Mouse (Mus musculus) limb, embryonic 14.5 days (tissue): ENCODE data around the gene Padi2. TPM values are rescaled to one million over a fixed set of nuclear protein-coding genes. Genes with fewer than 3 reads are reported as not detected.
A peak's percentile ranks its signal among the peaks of the same experiment; 100 is the strongest.

Source experiments
- ATAC-seq: fragments of 200-750 bp; cut with Nextera tagmentation; 2 replicates; pipeline ENCODE4 v1.8.0; 2017; ENCODE audit warnings: low read depth, moderate number of reproducible peaks, moderate TSS enrichment; ENCODE audit not compliant: low FRiP score
- DNase-seq: peaks from one replicate; pipeline ENCODE4 v3.0.0-alpha.2; 2015; ENCODE audit warnings: low spot score
- H3K27ac ChIP-seq: fragments of 300-500 bp; sonication (generic); replicated peaks from 2 replicates; pipeline ENCODE4 v1.5.1; 2014; ENCODE audit warnings: low read depth, mild to moderate bottlenecking, low read length, moderate library complexity, mixed read lengths
- H3K27me3 ChIP-seq: fragments of 300-500 bp; sonication (generic); 2 replicates; pipeline ENCODE4 v1.6.1; 2014; ENCODE audit warnings: low read length, mixed read lengths; ENCODE audit not compliant: control insufficient read depth, insufficient read depth
- H3K36me3 ChIP-seq: fragments of 300-500 bp; sonication (generic); 2 replicates; pipeline ENCODE4 v1.6.1; 2014; ENCODE audit warnings: mild to moderate bottlenecking, low read length, moderate library complexity, mixed read lengths; ENCODE audit not compliant: control insufficient read depth, insufficient read depth
- H3K4me1 ChIP-seq: fragments of 300-500 bp; sonication (generic); 2 replicates; pipeline ENCODE4 v1.6.1; 2014; ENCODE audit warnings: antibody characterized with exemption, low read length, mixed read lengths; ENCODE audit not compliant: control insufficient read depth, insufficient read depth
- H3K4me2 ChIP-seq: fragments of 300-500 bp; sonication (generic); replicated peaks from 2 replicates; pipeline ENCODE4 v1.6.1; 2014; ENCODE audit warnings: low read depth, mild to moderate bottlenecking, low read length, moderate library complexity; ENCODE audit not compliant: severe bottlenecking
- H3K4me3 ChIP-seq: fragments of 300-500 bp; sonication (generic); replicated peaks from 2 replicates; pipeline ENCODE4 v1.5.1; 2014; ENCODE audit warnings: low read length
- H3K9ac ChIP-seq: fragments of 300-500 bp; sonication (generic); 2 replicates; pipeline ENCODE4 v1.6.1; 2014; ENCODE audit warnings: mild to moderate bottlenecking, low read depth, low read length, moderate library complexity; ENCODE audit not compliant: severe bottlenecking
- H3K9me3 ChIP-seq: fragments of 300-500 bp; sonication (generic); 2 replicates; pipeline ENCODE4 v1.6.1; 2016; ENCODE audit warnings: low read length; ENCODE audit not compliant: control insufficient read depth
- POLR2A ChIP-seq: fragments of 200-500 bp; IDR thresholded peaks from 2 replicates; pipeline ENCODE4 v1.8.0; 2012; ENCODE audit warnings: inconsistent platforms, mild to moderate bottlenecking, moderate library complexity, borderline replicate concordance; ENCODE audit not compliant: insufficient read depth, insufficient read length; ENCODE audit errors: extremely low read depth
- WGBS: fragments of 180-500 bp; shearing (Covaris S2); extraction: QIAGEN DNeasy Blood & Tissue Kit; methylation state at CpG from one replicate; pipeline ENCODE4 v1.1.7; 2014; 5-methylcytosine and 5-hydroxymethylcytosine counted together
- polyA plus RNA-seq, 2 experiments: library from polyadenylated mRNA; depleted of rRNA in 1 of 2; stranded (reverse) in 1 of 2; unstranded in 1 of 2; fragments of >200 nt; fragmentation: Nextera tagmentation in 1 of 2; extraction: Ambion mirVana in 1 of 2; gene quantifications; 2 replicates each; pipeline versions ENCODE4 v1.2.1 to v1.2.3; 2012 to 2014

The Padi2 gene
- polyA plus RNA-seq, 2 experiments: 1.3 to 1.9 TPM

DNA sequence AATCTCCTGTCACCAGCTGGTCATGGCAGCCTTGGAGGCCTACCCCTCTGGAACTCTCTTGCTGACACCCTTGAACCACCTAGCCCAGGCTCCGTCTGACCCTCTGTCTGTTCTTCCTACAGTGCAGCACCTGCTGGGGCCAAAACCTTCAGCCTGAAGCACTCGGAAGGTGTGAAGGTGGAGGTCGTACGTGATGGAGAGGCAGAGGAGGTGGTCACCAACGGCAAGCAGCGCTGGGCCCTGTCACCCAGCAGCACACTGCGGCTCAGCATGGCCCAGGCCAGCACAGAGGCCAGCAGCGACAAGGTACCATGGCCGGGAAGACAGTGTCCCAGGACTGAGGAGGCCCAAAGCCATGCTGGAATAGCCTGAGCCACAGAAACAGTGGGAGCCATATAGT is 11.3 kb downstream of the Padi2 start:
- ATAC-seq (no peak), DNase-seq (no peak)
- no peak overlapping the region for H3K27ac ChIP-seq
- no peaks in the 10 kb centered on the region for H3K36me3 ChIP-seq
- no peak overlapping the region for H3K4me3 ChIP-seq
- H3K4me1 ChIP-seq: no peaks in the 10 kb centered on the region
- no peaks in the 10 kb centered on the region for H3K27me3 ChIP-seq
- no peaks in the 10 kb centered on the region for H3K9me3 ChIP-seq
- 86% methylated on average over 9 of the region's 9 CpGs for WGBS
- TF ChIP-seq POLR2A: no peak
- no peak overlapping the region for H3K9ac ChIP-seq
- H3K4me2 ChIP-seq: no peak overlapping the region

DNA sequence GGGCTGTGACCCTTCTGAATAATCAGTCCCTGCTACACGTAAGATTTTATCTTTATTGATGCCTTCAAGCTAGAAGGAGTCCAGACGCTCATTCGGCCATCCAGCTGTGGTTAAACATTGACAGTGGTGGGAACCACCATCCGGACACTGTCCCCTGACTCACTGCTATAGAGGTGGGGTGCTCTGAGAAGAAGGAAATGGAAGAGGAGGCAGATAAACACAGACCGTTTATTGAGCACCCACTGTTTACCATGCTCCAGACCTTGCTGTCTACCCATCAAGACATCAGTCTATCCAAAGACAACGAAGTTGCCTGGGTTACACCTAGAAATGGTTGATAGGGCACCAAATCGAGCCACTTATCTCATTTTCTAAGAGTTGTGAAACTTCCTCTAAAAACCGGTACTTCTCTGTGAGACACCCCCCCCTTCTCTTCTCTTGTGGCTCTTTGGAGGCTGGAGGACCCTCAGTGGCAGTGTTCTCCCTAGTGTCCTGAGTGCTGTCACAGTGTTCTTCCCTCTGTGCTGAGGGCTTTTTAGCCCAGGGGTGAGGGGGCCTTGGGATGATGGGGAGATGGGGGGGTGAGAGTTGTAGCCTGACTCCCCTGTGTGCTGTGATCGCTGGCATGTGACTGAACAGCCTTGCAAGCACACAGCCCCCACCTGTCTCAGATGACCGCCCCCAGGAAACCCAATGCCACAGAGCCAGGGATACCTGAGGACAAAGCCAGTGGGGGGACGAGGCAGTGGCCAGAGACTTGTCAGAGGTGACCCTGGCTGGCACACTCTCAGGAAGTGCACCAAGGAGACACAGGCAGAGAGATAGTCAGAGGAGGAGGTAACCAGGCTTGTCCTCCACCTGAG is 14.1 kb downstream of the Padi2 start:
- Histone ChIP-seq H3K4me3 (no peak overlapping the region), H3K4me2 (no peak overlapping the region), H3K27ac (no peak overlapping the region), H3K27me3 (no peaks in the 10 kb centered on the region), H3K36me3 (no peaks in the 10 kb centered on the region), H3K4me1 (no peaks in the 10 kb centered on the region), H3K9me3 (no peaks in the 10 kb centered on the region), H3K9ac (no peak overlapping the region)
- ATAC-seq: no peak
- DNase-seq: no peak
- TF ChIP-seq POLR2A: no peak
- WGBS: 53% methylated on average over 11 of the region's 11 CpGs

DNA sequence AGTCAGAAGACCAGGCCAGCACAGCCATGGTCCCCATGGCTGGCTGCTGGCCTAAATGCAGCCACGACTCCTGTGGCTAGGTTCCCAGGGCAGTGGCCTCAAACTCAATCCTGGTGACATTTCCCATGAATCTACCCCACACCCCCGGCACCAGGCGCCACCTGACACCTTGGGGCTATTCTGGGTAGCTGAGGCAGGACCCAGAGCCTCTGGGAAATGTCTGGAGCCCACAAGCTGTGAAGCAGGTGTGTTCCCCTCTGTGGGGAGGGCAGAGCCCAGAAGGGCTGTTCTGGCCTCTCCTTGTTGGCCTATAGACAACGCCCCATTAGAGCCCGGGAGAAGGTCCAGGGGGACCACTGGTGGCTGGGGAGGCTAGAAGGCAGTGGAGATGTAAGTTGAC is 16.4 kb downstream of the Padi2 start:
- TF ChIP-seq POLR2A: no peak
- H3K27me3 ChIP-seq: no peaks in the 10 kb centered on the region
- H3K4me1 ChIP-seq: no peaks in the 10 kb centered on the region
- H3K9ac ChIP-seq: no peak overlapping the region
- H3K9me3 ChIP-seq: no peaks in the 10 kb centered on the region
- H3K27ac ChIP-seq: no peak overlapping the region
- no peak for ATAC-seq
- no peaks in the 10 kb centered on the region for H3K36me3 ChIP-seq
- no peak overlapping the region for H3K4me2 ChIP-seq
- 81% methylated on average over 5 of the region's 5 CpGs for WGBS
- no peak for DNase-seq
- no peak overlapping the region for H3K4me3 ChIP-seq

DNA sequence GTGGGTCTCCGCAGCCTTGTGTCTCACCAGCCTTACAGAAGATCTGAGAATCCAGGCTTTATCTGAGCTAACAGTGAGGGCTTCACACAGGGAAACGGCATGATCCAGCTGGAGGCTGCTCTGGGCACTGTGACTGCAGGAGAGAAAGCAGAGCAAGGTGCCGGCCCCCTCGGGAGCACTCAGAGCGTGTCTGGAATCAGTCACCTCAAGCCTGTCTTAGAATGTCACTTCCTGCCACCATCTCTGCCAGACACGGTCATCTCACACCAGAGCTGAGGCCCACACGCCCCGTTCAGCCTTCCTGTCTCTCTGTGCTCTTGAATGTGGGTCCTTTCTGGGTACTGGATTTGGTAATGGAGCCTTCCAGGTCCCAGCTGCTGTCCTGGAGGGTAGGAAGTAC is 19.5 kb downstream of the Padi2 start:
- H3K36me3 ChIP-seq: no peaks in the 10 kb centered on the region
- DNase-seq (peak; percentile 20), ATAC-seq (no peak)
- no peak overlapping the region for H3K27ac ChIP-seq
- H3K4me1 ChIP-seq: no peaks in the 10 kb centered on the region
- no peaks in the 10 kb centered on the region for H3K9me3 ChIP-seq
- no peak overlapping the region for H3K4me3 ChIP-seq
- H3K9ac ChIP-seq: no peak overlapping the region
- no peak for TF ChIP-seq POLR2A
- no peaks in the 10 kb centered on the region for H3K27me3 ChIP-seq
- 41% methylated on average over 8 of the region's 8 CpGs for WGBS
- H3K4me2 ChIP-seq: no peak overlapping the region

DNA sequence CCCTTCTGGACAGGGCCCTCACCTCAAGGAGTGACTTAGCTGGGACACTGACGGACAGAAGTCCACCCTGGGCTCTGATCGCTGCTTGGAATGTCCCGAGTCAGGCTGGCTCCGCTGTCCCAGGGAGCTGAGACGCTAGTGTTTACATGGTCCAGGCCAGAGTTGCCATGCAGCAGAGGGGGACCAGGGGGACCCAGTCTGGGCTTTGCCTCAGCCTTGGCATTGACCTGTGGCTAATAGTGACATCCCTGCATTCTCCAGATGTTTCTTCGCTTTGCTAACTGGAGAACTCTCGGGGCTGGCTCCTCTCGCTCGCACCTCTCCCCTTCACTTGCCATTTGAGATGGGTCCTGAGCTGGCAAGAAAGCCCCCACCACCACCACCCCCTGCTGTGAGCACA is 22.2 kb downstream of the Padi2 start:
- ATAC-seq (no peak), DNase-seq (no peak)
- Histone ChIP-seq H3K36me3 (no peaks in the 10 kb centered on the region), H3K27ac (no peak overlapping the region), H3K4me1 (no peaks in the 10 kb centered on the region), H3K27me3 (no peaks in the 10 kb centered on the region), H3K4me3 (no peak overlapping the region), H3K9ac (no peak overlapping the region), H3K4me2 (no peak overlapping the region), H3K9me3 (no peaks in the 10 kb centered on the region)
- no peak for TF ChIP-seq POLR2A
- 65% methylated on average over 9 of the region's 9 CpGs for WGBS
